Comparison of ENCODE assay signal across 8 mouse cellular contexts in genomic region chr16:17452373-17452715, GRCm38 (mm10). TPM values are rescaled to one million over a fixed set of nuclear protein-coding genes. Genes with fewer than 3 reads are reported as not detected.
DNase-seq lines count a peak whose midpoint lies in the region; ATAC-seq and TF ChIP-seq lines count a peak whose summit lies in the region.

No protein-coding gene starts in this region.

- H3K9me3 ChIP-seq in CH12.LX (replicated peaks; ENCODE audit: low read length), result no peaks in the 10 kb centered on the region
- no peaks in the 10 kb centered on the region for H3K9me3 ChIP-seq in kidney, embryonic 16.5 days (ENCODE audit: low read length)
- no peaks in the 10 kb centered on the region for H3K9me3 ChIP-seq in lung, embryonic 15.5 days

- dilution Hi-C loops in CH12.LX (cut with MboI; ENCODE audit: extremely low pct_ligation_motif_present, extremely low pct_unique_long_range_greater_than_20kb, low sequenced_read_pairs), result no loop called here

- peaks cover 42% of the 10 kb centered on the region for H3K79me2 ChIP-seq in CH12.LX (replicated peaks; ENCODE audit: control insufficient read depth, extremely low read depth, insufficient read depth, poor library complexity, severe bottlenecking)

- peak overlapping the region; percentile 84 for H3K9ac ChIP-seq in CH12.LX (ENCODE audit: insufficient read depth, low read depth)
- H3K9ac ChIP-seq in kidney, embryonic 16.5 days (replicated peaks; ENCODE audit: low read length), result peak overlapping the region; percentile 87
- H3K9ac ChIP-seq in lung, embryonic 15.5 days, result peak overlapping the region; percentile 87

- no peak for DNase-seq in gastrocnemius, adult 2 months
- DNase-seq in gastrocnemius, postnatal 10 days, result no peak
- DNase-seq in CH12.LX (ENCODE audit: extremely low read depth), result peak; percentile 48
- DNase-seq in cerebellum, adult 9-10 months, result peak; percentile 63
- DNase-seq in frontal cortex, postnatal 36 days (ENCODE audit: low spot score in 2 of 2), result peak; percentile 41 to 50
- peak; percentile 15 to 25 for DNase-seq in right cerebral cortex, postnatal 36 days (ENCODE audit: low spot score in 2 of 2)

- H3K36me3 ChIP-seq in CH12.LX (replicated peaks in 1 of 2; ENCODE audit: control insufficient read depth in 1 of 2, insufficient read depth in 1 of 2, low read length in 1 of 2), result peaks cover 8 to 25% of the 10 kb centered on the region in 2 experiments
- H3K36me3 ChIP-seq in kidney, embryonic 16.5 days (ENCODE audit: insufficient read depth, low read length), result peaks cover 21% of the 10 kb centered on the region; the same call in 1 of the 2 replicates
- H3K36me3 ChIP-seq in lung, embryonic 15.5 days, result peaks cover 16% of the 10 kb centered on the region; the same call in 1 of the 2 replicates

- in situ Hi-C loops in CH12.LX (cut with MboI; ENCODE audit: low pct_ligation_motif_present, low pct_unique_long_range_greater_than_20kb, low sequenced_read_pairs), result no loop called here

- TF ChIP-seq EP300 in CH12.LX (IDR thresholded peaks at IDR 0.05; ENCODE audit: low read length), result no peak

- peaks cover 7 to 36% of the 10 kb centered on the region in 2 experiments; a peak in 3 of 4 replicates for H3K4me1 ChIP-seq in CH12.LX (ENCODE audit: control insufficient read depth in 1 of 2, insufficient read depth in 2 of 2)
- peaks cover 18% of the 10 kb centered on the region for H3K4me1 ChIP-seq in kidney, embryonic 16.5 days (ENCODE audit: insufficient read depth, low read length)
- peaks cover 21% of the 10 kb centered on the region for H3K4me1 ChIP-seq in lung, embryonic 15.5 days

- H3K4me3 ChIP-seq in gastrocnemius, adult 2 months, result peak overlapping the region; percentile 75
- peak overlapping the region; percentile 82 to 98 (median 85) for H3K4me3 ChIP-seq in CH12.LX (replicated peaks in 1 of 3; ENCODE audit: low read depth in 2 of 3, low read length in 2 of 3, poor library complexity in 1 of 3)
- peak overlapping the region; percentile 88 for H3K4me3 ChIP-seq in kidney, embryonic 16.5 days (ENCODE audit: low read length)
- H3K4me3 ChIP-seq in lung, embryonic 15.5 days, result peak overlapping the region; percentile 80

- peak overlapping the region; percentile 94 for H3K27ac ChIP-seq in gastrocnemius, adult 2 months
- peak overlapping the region; percentile 38; the same call in 1 of the 2 replicates for H3K27ac ChIP-seq in CH12.LX (ENCODE audit: insufficient read depth, low read depth)
- H3K27ac ChIP-seq in kidney, embryonic 16.5 days (ENCODE audit: low read length), result peak overlapping the region; percentile 98
- peak overlapping the region; percentile 94 for H3K27ac ChIP-seq in lung, embryonic 15.5 days

- peak overlapping the region; percentile 1; the same call in 1 of the 2 replicates for H3K4me2 ChIP-seq in CH12.LX (ENCODE audit: insufficient read depth, low read depth, poor library complexity, severe bottlenecking)
- peak overlapping the region; percentile 87 for H3K4me2 ChIP-seq in kidney, embryonic 16.5 days (replicated peaks; ENCODE audit: low read depth, low read length)
- peak overlapping the region; percentile 81 for H3K4me2 ChIP-seq in lung, embryonic 15.5 days

- no peak for TF ChIP-seq CTCF in gastrocnemius, adult 2 months (IDR thresholded peaks at IDR 0.05)
- TF ChIP-seq CTCF in CH12.LX (conservative IDR thresholded peaks at IDR 0.05 in 1 of 2, IDR thresholded peaks at IDR 0.05 in 1 of 2; ENCODE audit: low read depth in 2 of 2, low read length in 2 of 2), result no peak

- no peak for TF ChIP-seq RAD21 in CH12.LX (IDR thresholded peaks at IDR 0.05; ENCODE audit: low read depth, low read length)

- intact Hi-C loops in gastrocnemius, adult 2 months (cut with DNase I), result no loop called here

- ATAC-seq in kidney, embryonic 16.5 days (ENCODE audit: low FRiP score, low TSS enrichment), result peak; percentile 41; the same call in 1 of the 2 replicates
- peak; percentile 32; the same call in 1 of the 2 replicates for ATAC-seq in lung, embryonic 15.5 days (ENCODE audit: borderline replicate concordance, extremely low read depth, low FRiP score, low TSS enrichment)

- no peaks in the 10 kb centered on the region for H3K27me3 ChIP-seq in CH12.LX (replicated peaks)
- no peaks in the 10 kb centered on the region for H3K27me3 ChIP-seq in kidney, embryonic 16.5 days (ENCODE audit: insufficient read depth, low read length)
- no peaks in the 10 kb centered on the region for H3K27me3 ChIP-seq in lung, embryonic 15.5 days

- under 1% methylated on average over 24 of the region's 24 CpGs for WGBS in kidney, embryonic 16.5 days
- WGBS in lung, embryonic 15.5 days, result under 1% methylated on average over 24 of the region's 24 CpGs

- no peak for TF ChIP-seq POLR2A in CH12.LX (IDR thresholded peaks at IDR 0.05; ENCODE audit: low read depth, low read length)

TF ChIP-seq in CH12.LX, 34 proteins besides CTCF, POLR2A, EP300 and RAD21:
- TF ChIP-seq UBTF (IDR thresholded peaks at IDR 0.05; ENCODE audit: low read depth, low read length) (peak; percentile 31), IRF4 (IDR thresholded peaks at IDR 0.05; ENCODE audit: low read depth, low read length) (no peak), USF1 (IDR thresholded peaks at IDR 0.05; ENCODE audit: low read depth, low read length) (no peak)
TF ChIP-seq in CH12.LX: peak in this region for 1.

RNA-seq across cellular contexts. Expression of gene Crkl, which starts 0.6 kb away (rescaled TPM):
- 10 to 100 TPM; 21.6 to 28.3 TPM for total RNA-seq in gastrocnemius, adult 2 months (2021)
- 10 to 100 TPM; 24.4 to 26.7 TPM for total RNA-seq in gastrocnemius, postnatal 10 days (2021)
- total RNA-seq in CH12.LX (2012; rRNA removed) (21.6 and 23.5 TPM in 2 replicates), CH12.LX (2014; rRNA removed) (14.5 and 16.9 TPM in 2 replicates)
- 27.3 and 35.6 TPM in 2 replicates for polyA plus RNA-seq in CH12.LX (2012; ENCODE audit: insufficient read length, low read depth)
- 77.6 and 78.5 TPM in 2 replicates for polyA plus RNA-seq in kidney, embryonic 16.5 days (2015; fragmentation: Nextera tagmentation; extraction: Ambion mirVana)
- polyA plus RNA-seq in lung, embryonic 15.5 days (2015; fragmentation: Nextera tagmentation; extraction: Ambion mirVana), result 67.5 and 67.8 TPM in 2 replicates

RNA-seq across cellular contexts. Expression of gene Aifm3, which starts 37.1 kb away (rescaled TPM):
- under 1 TPM in 1 of 2 experiments, not detected in 1; 0.08 TPM for total RNA-seq in gastrocnemius, adult 2 months (2021)
- total RNA-seq in gastrocnemius, postnatal 10 days (2021), result under 1 TPM; 0.27 to 0.28 TPM
- total RNA-seq in CH12.LX (2012; rRNA removed), result 0.08 TPM in 1 of 2 replicates, not detected in the other
- total RNA-seq in CH12.LX (2014; rRNA removed), result not detected in 2 replicates
- not detected in 2 replicates for polyA plus RNA-seq in CH12.LX (2012; ENCODE audit: insufficient read length, low read depth)
- 3.4 and 3.6 TPM in 2 replicates for polyA plus RNA-seq in kidney, embryonic 16.5 days (2015; fragmentation: Nextera tagmentation; extraction: Ambion mirVana)
- 3.3 and 3.6 TPM in 2 replicates for polyA plus RNA-seq in lung, embryonic 15.5 days (2015; fragmentation: Nextera tagmentation; extraction: Ambion mirVana)

RNA-seq across cellular contexts. Expression of gene Pi4ka, which starts 46.2 kb away (rescaled TPM):
- 10 to 100 TPM; 20.2 to 24.3 TPM for total RNA-seq in gastrocnemius, adult 2 months (2021)
- 10 to 100 TPM; 19.5 to 23.9 TPM for total RNA-seq in gastrocnemius, postnatal 10 days (2021)
- total RNA-seq in CH12.LX (2012; rRNA removed) (79.4 and 88.4 TPM in 2 replicates), CH12.LX (2014; rRNA removed) (33.2 and 40.5 TPM in 2 replicates)
- polyA plus RNA-seq in CH12.LX (2012; ENCODE audit: insufficient read length, low read depth), result 97.2 and 149 TPM in 2 replicates
- polyA plus RNA-seq in kidney, embryonic 16.5 days (2015; fragmentation: Nextera tagmentation; extraction: Ambion mirVana), result 39.1 and 39.2 TPM in 2 replicates
- 23.4 and 29.1 TPM in 2 replicates for polyA plus RNA-seq in lung, embryonic 15.5 days (2015; fragmentation: Nextera tagmentation; extraction: Ambion mirVana)

RNA-seq across cellular contexts. Expression of gene Snap29, which starts 46.6 kb away (rescaled TPM):
- total RNA-seq in gastrocnemius, adult 2 months (2021), result 10 to 100 TPM; 18.4 to 25.0 TPM
- 10 to 100 TPM; 12.0 to 14.3 TPM for total RNA-seq in gastrocnemius, postnatal 10 days (2021)
- total RNA-seq in CH12.LX (2012; rRNA removed), result 21.6 and 23.7 TPM in 2 replicates
- 37.4 and 38.2 TPM in 2 replicates for total RNA-seq in CH12.LX (2014; rRNA removed)
- polyA plus RNA-seq in CH12.LX (2012; ENCODE audit: insufficient read length, low read depth), result 47.0 and 47.2 TPM in 2 replicates
- polyA plus RNA-seq in kidney, embryonic 16.5 days (2015; fragmentation: Nextera tagmentation; extraction: Ambion mirVana), result 14.7 and 15.6 TPM in 2 replicates
- 13.6 and 15.0 TPM in 2 replicates for polyA plus RNA-seq in lung, embryonic 15.5 days (2015; fragmentation: Nextera tagmentation; extraction: Ambion mirVana)

RNA-seq across cellular contexts. Expression of gene Lztr1, which starts 56.1 kb away (rescaled TPM):
- total RNA-seq in gastrocnemius, adult 2 months (2021), result 10 to 100 TPM; 25.2 to 25.9 TPM
- total RNA-seq in gastrocnemius, postnatal 10 days (2021), result 10 to 100 TPM; 27.1 to 39.5 TPM
- total RNA-seq in CH12.LX (2012; rRNA removed), result 111 and 138 TPM in 2 replicates
- 98.4 and 110 TPM in 2 replicates for total RNA-seq in CH12.LX (2014; rRNA removed)
- polyA plus RNA-seq in CH12.LX (2012; ENCODE audit: insufficient read length, low read depth), result 78.0 and 111 TPM in 2 replicates
- polyA plus RNA-seq in kidney, embryonic 16.5 days (2015; fragmentation: Nextera tagmentation; extraction: Ambion mirVana), result 102 and 113 TPM in 2 replicates
- polyA plus RNA-seq in lung, embryonic 15.5 days (2015; fragmentation: Nextera tagmentation; extraction: Ambion mirVana), result 79.9 TPM in 2 replicates

Comparison
In these comparisons a context has a peak if more than half of its experiments do, and no peak if none do; other contexts are left out.
1. DNase-seq: peak in CH12.LX (single experiment), cerebellum, adult 9-10 months (single experiment), frontal cortex, postnatal 36 days (2 of 2) and right cerebral cortex, postnatal 36 days (2 of 2); none in gastrocnemius, adult 2 months (single experiment) and gastrocnemius, postnatal 10 days (single experiment).
2. H3K27ac ChIP-seq: peak in every context shown above with its lines; median percentile 98 in kidney, embryonic 16.5 days; 94 in gastrocnemius, adult 2 months; 94 in lung, embryonic 15.5 days; 38 in CH12.LX.
3. H3K4me2 ChIP-seq: peak in every context shown above with its lines; median percentile 87 in kidney, embryonic 16.5 days; 81 in lung, embryonic 15.5 days; 1 in CH12.LX.
4. Peak in every context shown above with its lines, with median percentiles within 50 percentile points of each other: H3K4me3 ChIP-seq and H3K9ac ChIP-seq.